Mouse (Mus musculus) testis, adult 2 months (tissue): ENCODE results near the gene Ptma. TPM values are rescaled to one million over a fixed set of nuclear protein-coding genes. Genes with fewer than 3 reads are reported as not detected.

Source experiments
- H3K27ac ChIP-seq: fragments of 200-500 bp; 2 replicates; pipeline ENCODE4 v1.5.1; 2012; ENCODE audit warnings: low read depth, low read length; ENCODE audit not compliant: control insufficient read depth, insufficient read depth
- H3K27me3 ChIP-seq: fragments of 200-500 bp; 2 replicates; pipeline ENCODE4 v1.6.1; 2012; ENCODE audit warnings: mild to moderate bottlenecking, low read length, moderate library complexity; ENCODE audit not compliant: control insufficient read depth, insufficient read depth
- H3K36me3 ChIP-seq: fragments of 200-500 bp; 2 replicates; pipeline ENCODE4 v1.6.1; 2012; ENCODE audit warnings: mild to moderate bottlenecking, low read length; ENCODE audit not compliant: control insufficient read depth, insufficient read depth
- H3K4me1 ChIP-seq: fragments of 200-500 bp; 2 replicates; pipeline ENCODE4 v1.6.1; 2012; ENCODE audit warnings: low read length; ENCODE audit not compliant: control insufficient read depth, insufficient read depth
- H3K4me3 ChIP-seq: fragments of 200-500 bp; 2 replicates; pipeline ENCODE4 v1.5.1; 2012; ENCODE audit warnings: low read depth, mild to moderate bottlenecking, low read length, moderate library complexity, mixed read lengths; ENCODE audit not compliant: control insufficient read depth
- CTCF ChIP-seq: fragments of 200-500 bp; IDR thresholded peaks from 2 replicates; pipeline ENCODE4 v1.5.1; 2012; ENCODE audit warnings: low read depth, mild to moderate bottlenecking, inconsistent platforms, low read length, moderate library complexity; ENCODE audit not compliant: control insufficient read depth, insufficient read depth, insufficient replicate concordance
- POLR2A ChIP-seq: fragments of 200-500 bp; IDR thresholded peaks from 2 replicates; pipeline ENCODE4 v1.6.1; 2012; ENCODE audit warnings: low read depth, mild to moderate bottlenecking, inconsistent platforms, low read length, moderate library complexity; ENCODE audit not compliant: control insufficient read depth
- polyA plus RNA-seq: library from polyadenylated mRNA; depleted of rRNA; stranded (reverse); fragments of >200 nt; gene quantifications from 2 replicates; pipeline ENCODE4 v1.2.3, GENCODE M21; 2012; rRNA removed

Ptma gene
- polyA plus RNA-seq, 1 experiment: 126 TPM

GRCm38 (mm10) chr1:86557872-86558271 lies 31.3 kb downstream of the Ptma start:
- H3K36me3 ChIP-seq: peaks cover 2% of the 10 kb centered on the region; the same call in 1 of the 2 replicates
- no peak overlapping the region for H3K4me3 ChIP-seq
- H3K4me1 ChIP-seq: no peaks in the 10 kb centered on the region
- no peaks in the 10 kb centered on the region for H3K27me3 ChIP-seq
- TF ChIP-seq CTCF (no peak), POLR2A (no peak)
- no peak overlapping the region for H3K27ac ChIP-seq

- Histone ChIP-seq H3K36me3 (peaks cover 6% of the 10 kb centered on the region; the same call in 1 of the 2 replicates), H3K27ac (no peak overlapping the region), H3K4me3 (no peak overlapping the region), H3K27me3 (no peaks in the 10 kb centered on the region), H3K4me1 (no peaks in the 10 kb centered on the region)
- no peak for TF ChIP-seq CTCF
- TF ChIP-seq POLR2A: no peak
Measured at GRCm38 (mm10) chr1:86559232-86559631, 32.7 kb downstream of the Ptma start.

- TF ChIP-seq CTCF: no peak
- TF ChIP-seq POLR2A: no peak
- Histone ChIP-seq H3K27me3 (no peaks in the 10 kb centered on the region), H3K4me1 (no peaks in the 10 kb centered on the region), H3K4me3 (no peak overlapping the region), H3K27ac (no peak overlapping the region), H3K36me3 (peaks cover 6% of the 10 kb centered on the region; the same call in 1 of the 2 replicates)
Measured at GRCm38 (mm10) chr1:86562663-86563062, 36.1 kb downstream of the Ptma start.

- H3K4me1 ChIP-seq: no peaks in the 10 kb centered on the region
- H3K27me3 ChIP-seq: no peaks in the 10 kb centered on the region
- peaks cover 4% of the 10 kb centered on the region; the same call in 1 of the 2 replicates for H3K36me3 ChIP-seq
- H3K27ac ChIP-seq: no peak overlapping the region
- TF ChIP-seq CTCF: no peak
- no peak for TF ChIP-seq POLR2A
- no peak overlapping the region for H3K4me3 ChIP-seq
Measured at GRCm38 (mm10) chr1:86568409-86568808, 41.9 kb downstream of the Ptma start.

- TF ChIP-seq POLR2A (no peak), CTCF (no peak)
- no peaks in the 10 kb centered on the region for H3K4me1 ChIP-seq
Measured at GRCm38 (mm10) chr1:86569292-86569860, 42.9 kb downstream of the Ptma start.

GRCm38 (mm10) chr1:86571381-86571780 lies 44.9 kb downstream of the Ptma start:
- TF ChIP-seq CTCF (no peak), POLR2A (no peak)
- Histone ChIP-seq H3K36me3 (no peaks in the 10 kb centered on the region; the same call in 1 of the 2 replicates), H3K27me3 (no peaks in the 10 kb centered on the region), H3K4me3 (no peak overlapping the region), H3K4me1 (no peaks in the 10 kb centered on the region), H3K27ac (no peak overlapping the region)

More at GRCm38 (mm10) chr1:86569292-86569860, 42.9 kb downstream of the Ptma start:
- no peak overlapping the region for H3K27ac ChIP-seq
- H3K4me3 ChIP-seq: no peak overlapping the region
- no peaks in the 10 kb centered on the region; the same call in 1 of the 2 replicates for H3K36me3 ChIP-seq
- no peaks in the 10 kb centered on the region for H3K27me3 ChIP-seq

- H3K4me3 ChIP-seq: no peak overlapping the region
- no peaks in the 10 kb centered on the region for H3K27me3 ChIP-seq
- no peaks in the 10 kb centered on the region for H3K36me3 ChIP-seq
- no peak for TF ChIP-seq POLR2A
- TF ChIP-seq CTCF: no peak
- H3K4me1 ChIP-seq: no peaks in the 10 kb centered on the region
- H3K27ac ChIP-seq: no peak overlapping the region
Measured at GRCm38 (mm10) chr1:86571941-86572340, 45.4 kb downstream of the Ptma start.

Other genes starting within 250 kb of the Ptma start
- 0.23 and 0.47 TPM in 2 replicates for gene B3gnt7, start 223.9 kb upstream of the Ptma start, polyA plus RNA-seq
- gene Ncl, start 167.3 kb upstream of the Ptma start, polyA plus RNA-seq: 5.1 and 5.7 TPM in 2 replicates
- gene Nmur1, start 100.5 kb upstream of the Ptma start, polyA plus RNA-seq: 11.7 and 23.8 TPM in 2 replicates
- 140 and 142 TPM in 2 replicates for gene Tex44, start 100.4 kb upstream of the Ptma start, polyA plus RNA-seq
- gene Pde6d, start 55.9 kb downstream of the Ptma start, polyA plus RNA-seq: 70.0 and 73.7 TPM in 2 replicates
- 25.1 and 32.2 TPM in 2 replicates for gene Cops7b, start 56.2 kb downstream of the Ptma start, polyA plus RNA-seq
- gene Nppc, start 143.8 kb downstream of the Ptma start, polyA plus RNA-seq: 0.23 and 0.26 TPM in 2 replicates
- gene Dis3l2, start 177.1 kb downstream of the Ptma start, polyA plus RNA-seq: 27.5 and 29.4 TPM in 2 replicates